Mouse (Mus musculus) small intestine, adult 10 weeks (tissue): ENCODE results near the gene Ptchd3. TPM values are rescaled to one million over a fixed set of nuclear protein-coding genes. Genes with fewer than 3 reads are reported as not detected.

Experiments
- polyA plus RNA-seq: library from polyadenylated mRNA; stranded (reverse); fragments of 350-450 nt; fragmentation: Illumina TruSeq; extraction: RNeasy Lipid Tissue Mini Kit (QIAGEN cat#74804); gene quantifications from one replicate; pipeline ENCODE4 v1.2.3, GENCODE M21; 2014; ENCODE audit warnings: low replicate concordance

The Ptchd3 gene
- 0.11 TPM for polyA plus RNA-seq

GRCm38 (mm10) chr11:121829947-121830346 lies at the start of gene Ptchd3:
Gene Ptchd3 (plus strand): TSS chr11:121830247.

Other genes with a start within 250 kb of the Ptchd3 start
- 1.2 TPM for gene B3gntl1, start 157.1 kb upstream of the Ptchd3 start, polyA plus RNA-seq
- gene Metrnl, start 128.7 kb upstream of the Ptchd3 start, polyA plus RNA-seq, result 8.8 TPM